Mouse (Mus musculus): Measurements from ENCODE around the gene Eif4enif1.

- TF ChIP-seq CTCF (IDR thresholded peaks at IDR 0.05; ENCODE audit: low read depth, low read length) (no peak), POLR2A (IDR thresholded peaks at IDR 0.05; ENCODE audit: borderline replicate concordance, low read depth, low read length) (no peak)
These were observed 80.7 kb downstream of the Eif4enif1 start for GRCm38 (mm10) chr11:3282887-3283286.

Data from bone marrow macrophage, adult 2 months (primary cell).